Mouse (Mus musculus) CH12.LX (cell line): ENCODE results near the gene Ncoa6.
A peak's percentile ranks its signal among the peaks of the same experiment; 100 is the strongest.

Experiments used
- POLR2A ChIP-seq: IDR thresholded peaks from 2 replicates; pipeline ENCODE4 v1.6.1; 2011; ENCODE audit warnings: low read depth, mild to moderate bottlenecking, improper control_type of control experiment, low read length
- USF1 ChIP-seq: IDR thresholded peaks from 2 replicates; pipeline ENCODE4 v1.6.1; 2014; ENCODE audit warnings: low read depth, mild to moderate bottlenecking, inconsistent platforms, low read length, improper control_type of control experiment

DNA sequence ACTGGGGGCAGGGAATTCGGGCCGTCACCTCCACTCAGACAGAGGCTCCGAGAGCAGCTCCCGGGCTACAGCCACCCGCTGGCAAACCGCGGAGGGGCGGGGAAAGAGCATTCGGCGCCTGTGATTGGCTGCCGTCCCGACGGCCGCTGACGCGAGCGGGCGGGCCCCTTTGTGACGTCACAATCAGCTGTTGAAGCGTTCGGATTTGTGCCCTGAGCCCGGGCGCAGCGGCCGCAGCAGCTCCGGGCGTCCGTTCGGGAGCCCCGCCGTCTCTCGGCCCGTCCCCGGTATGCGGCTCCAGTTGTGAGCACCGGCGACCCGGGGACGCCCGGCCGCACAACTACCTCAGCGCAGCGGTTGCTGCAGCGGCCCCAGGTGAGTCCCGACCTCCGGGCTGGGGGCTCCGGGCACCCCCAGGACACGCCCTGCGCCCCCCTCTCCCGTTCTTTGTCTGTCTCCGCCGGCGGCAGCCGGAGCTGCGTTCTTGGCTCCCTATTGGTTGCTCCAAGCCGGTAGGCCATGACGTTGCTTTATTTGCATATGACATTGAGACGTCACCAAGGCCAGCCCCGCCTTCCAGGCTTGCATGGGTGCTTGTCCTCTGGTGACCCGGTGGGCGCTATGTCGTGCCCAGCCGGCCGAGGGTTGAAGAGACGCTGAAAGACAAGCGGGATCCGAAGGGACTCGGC lies 91.9 kb downstream of the Ncoa6 start:
- TF ChIP-seq POLR2A (peak; percentile 69), USF1 (no peak)
